Mouse (Mus musculus) lung, postnatal 0 days (tissue): ENCODE measurements at regions not wholly inside any gene's neighbourhood (a gene's known extent, or its start where the extent isn't known, plus 50 kb on each side); places are given as distances from the start of the nearest gene placed in this dataset.

ENCODE experiments used
- CTCF ChIP-seq: IDR thresholded peaks from 2 replicates; pipeline ENCODE4 v1.5.1; 2016; ENCODE audit warnings: antibody characterized with exemption, mild to moderate bottlenecking
- EP300 ChIP-seq: IDR thresholded peaks from 2 replicates; pipeline ENCODE4 v1.6.1; 2016; ENCODE audit warnings: antibody characterized with exemption, mild to moderate bottlenecking, control low read depth

DNA sequence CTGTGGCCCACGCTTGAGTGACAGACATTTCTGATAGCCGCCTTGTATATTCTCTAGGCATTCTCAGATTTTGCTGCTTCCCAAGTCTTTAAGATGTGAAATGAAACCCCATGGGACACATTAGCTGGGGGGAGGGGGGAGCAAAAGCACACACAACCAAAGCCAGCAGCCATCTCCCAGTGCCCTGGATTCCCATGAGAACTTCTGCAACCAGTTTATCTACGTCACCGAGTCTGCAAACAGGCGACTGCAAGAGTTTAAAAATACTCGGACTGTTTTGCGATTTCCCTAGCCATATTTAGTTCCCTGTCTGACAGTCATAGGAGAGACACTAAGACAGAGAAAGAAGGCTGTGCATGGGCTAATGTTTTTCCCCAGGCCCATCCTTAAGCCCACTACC, 52.3 kb upstream of the Hddc2 start:
- TF ChIP-seq EP300 (no peak), CTCF (no peak)
